Mouse (Mus musculus): ENCODE measurements around the gene Itm2b. TPM values are rescaled to one million over a fixed set of nuclear protein-coding genes. Genes with fewer than 3 reads are reported as not detected.
A peak's percentile ranks its signal among the peaks of the same experiment; 100 is the strongest.

Gene Itm2b
- 848 and 849 TPM in 2 replicates for total RNA-seq (2021)
- long read RNA-seq, experiment 1, transcript Itm2b-201 (6 exons, 1,796 nt), result major isoform, 1,395 of 1,438 reads
- long read RNA-seq, experiment 1, transcript Itm2b-202 (5 exons, 935 nt), result minor isoform, 10 of 1,438 reads
- long read RNA-seq, experiment 1, partial matches to known transcripts, result 22 of 1,438 reads
- long read RNA-seq, experiment 1, other reads (novel, unspliced or antisense), result 11 of 1,438 reads
- long read RNA-seq, experiment 2, transcript Itm2b-202 (5 exons, 935 nt), result minor isoform, 8 of 1,114 reads
- long read RNA-seq, experiment 2, transcript Itm2b-201 (6 exons, 1,796 nt), result major isoform, 1,056 of 1,114 reads
- long read RNA-seq, experiment 2, partial matches to known transcripts, result 32 of 1,114 reads
- long read RNA-seq, experiment 2, other reads (novel, unspliced or antisense), result 18 of 1,114 reads

DNA sequence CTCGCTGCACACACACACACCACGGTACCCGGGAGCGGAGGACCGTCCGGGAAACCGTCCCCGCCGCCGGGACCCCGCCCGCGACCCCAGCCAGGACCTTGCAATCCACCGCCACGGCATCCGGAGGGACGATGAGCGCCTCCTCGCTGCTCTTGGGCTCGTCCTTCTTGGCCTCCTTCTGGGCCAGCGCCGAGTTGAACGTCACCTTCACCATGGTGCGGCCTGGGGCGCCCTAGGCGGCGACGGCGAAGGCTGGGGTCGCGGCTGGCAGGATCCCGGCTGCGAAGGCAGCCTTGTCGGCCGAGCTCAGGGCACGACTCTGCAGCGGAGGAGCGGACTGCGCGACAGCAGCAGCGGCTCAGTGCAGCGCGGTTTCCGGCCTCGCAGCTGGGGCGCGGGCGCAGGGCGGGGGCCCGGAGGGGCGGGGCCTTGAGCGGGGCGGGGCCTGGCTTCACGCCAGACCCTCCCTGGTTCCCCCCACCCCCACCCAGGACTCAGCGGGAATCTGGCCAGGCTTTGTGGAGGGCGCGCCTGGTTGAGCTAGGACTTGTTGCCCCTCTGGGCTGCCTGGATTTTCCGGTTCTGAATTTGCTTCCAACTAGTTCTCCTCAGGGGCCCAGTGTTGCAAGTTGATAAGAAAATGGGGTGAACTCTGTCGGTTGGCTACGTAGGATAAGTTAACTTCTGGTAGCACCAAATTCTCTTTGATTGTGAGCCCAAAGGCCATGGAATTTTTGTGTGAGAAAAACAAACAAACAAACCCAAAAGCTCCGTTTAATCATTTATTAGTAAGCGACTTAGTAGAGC, at the start of gene Itm2b:
Itm2b (minus strand) TSS at position 377 of the 807 bp plus-strand sequence.
- peak; percentile 95 for DNase-seq

DNA sequence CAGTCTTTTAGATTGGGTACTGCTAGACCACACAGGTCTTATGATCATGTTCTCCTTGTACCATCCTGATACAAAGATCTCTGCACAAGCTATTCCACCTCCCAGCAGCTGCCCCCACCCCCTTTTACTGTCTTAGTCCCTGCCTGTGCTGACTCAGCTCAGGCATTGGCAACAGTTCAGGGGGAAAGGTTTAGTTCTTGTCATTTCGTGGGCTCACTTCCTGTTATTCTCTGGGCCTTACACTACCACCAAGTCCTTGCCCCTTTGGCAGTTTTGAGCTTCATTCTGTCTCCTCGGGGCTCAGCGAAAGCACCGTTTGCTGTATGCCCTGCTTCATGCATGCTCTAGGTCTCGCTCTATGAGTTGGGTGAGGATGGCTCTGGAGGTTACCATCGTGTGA, 48.4 kb upstream of the Itm2b start:
- peak; percentile 61 for DNase-seq

GRCm38 (mm10) chr14:73430571-73430970, 45.5 kb upstream of the Itm2b start:
- DNase-seq, result no peak

DNA sequence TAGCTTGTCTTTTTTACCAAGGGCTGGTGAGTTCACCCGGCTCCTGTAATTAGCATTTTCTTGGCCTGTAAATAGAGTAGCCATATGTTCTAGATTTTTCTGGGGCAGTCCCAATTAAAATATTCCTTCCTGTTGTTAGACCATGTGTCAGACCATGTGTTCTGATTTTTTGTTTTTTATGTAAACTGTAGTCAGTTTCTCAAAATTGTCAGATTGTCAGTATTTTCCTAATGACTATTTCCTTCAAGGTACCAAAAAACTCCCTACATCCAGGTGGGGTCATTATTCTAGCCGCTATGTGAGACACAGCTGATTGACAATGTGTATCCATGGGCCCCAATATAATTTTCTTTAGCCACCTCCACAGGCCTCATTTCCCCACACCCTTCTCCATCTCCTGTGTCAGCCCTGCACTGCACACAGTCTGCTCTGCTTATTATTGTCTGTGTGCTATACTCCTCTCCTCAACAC, 40.5 kb upstream of the Itm2b start:
- no peak for DNase-seq

- no peak for DNase-seq
These were observed 39.9 kb upstream of the Itm2b start for GRCm38 (mm10) chr14:73424961-73425360.

DNA sequence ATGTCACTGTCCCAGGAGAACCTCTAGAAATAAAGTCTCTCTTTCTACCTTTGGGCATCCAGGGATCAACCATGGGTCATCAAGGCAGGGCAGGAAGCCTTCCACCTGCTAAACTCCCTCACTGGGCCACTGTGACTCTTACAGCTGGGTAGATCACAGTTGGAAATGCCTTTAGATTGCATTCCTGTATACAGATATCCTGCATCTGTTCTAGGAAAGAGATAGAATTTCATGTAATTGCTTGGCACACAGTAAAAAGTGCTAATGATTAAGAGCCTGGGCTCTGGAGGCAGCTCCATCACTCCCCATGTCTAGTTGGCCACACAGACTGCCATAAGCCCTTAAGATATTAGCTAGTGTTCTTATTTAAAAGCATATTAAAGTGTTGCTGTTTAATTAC, 38.5 kb upstream of the Itm2b start:
- no peak for DNase-seq

- no peak for DNase-seq
These were observed 37.5 kb upstream of the Itm2b start for GRCm38 (mm10) chr14:73422621-73423020.

DNA sequence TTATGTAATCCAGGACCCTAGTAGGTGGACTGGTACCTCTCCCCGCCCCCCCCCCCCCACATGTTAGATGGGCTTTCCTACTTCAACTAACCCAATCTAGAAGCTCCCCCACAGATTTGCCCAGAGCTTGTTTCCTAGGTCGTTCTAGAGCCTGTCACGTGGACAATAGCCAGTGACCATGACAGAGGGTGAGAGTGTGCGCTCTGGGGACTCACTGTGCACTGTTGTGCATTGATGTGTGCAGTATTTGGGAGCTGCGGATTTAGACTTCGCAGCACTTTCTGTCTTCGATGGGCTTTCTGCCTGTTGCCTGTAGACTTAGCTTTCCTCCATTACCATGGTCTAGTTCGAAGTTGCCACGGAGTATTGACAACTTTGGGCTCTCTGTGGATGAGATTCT, 36.5 kb upstream of the Itm2b start:
- no peak for DNase-seq

DNA sequence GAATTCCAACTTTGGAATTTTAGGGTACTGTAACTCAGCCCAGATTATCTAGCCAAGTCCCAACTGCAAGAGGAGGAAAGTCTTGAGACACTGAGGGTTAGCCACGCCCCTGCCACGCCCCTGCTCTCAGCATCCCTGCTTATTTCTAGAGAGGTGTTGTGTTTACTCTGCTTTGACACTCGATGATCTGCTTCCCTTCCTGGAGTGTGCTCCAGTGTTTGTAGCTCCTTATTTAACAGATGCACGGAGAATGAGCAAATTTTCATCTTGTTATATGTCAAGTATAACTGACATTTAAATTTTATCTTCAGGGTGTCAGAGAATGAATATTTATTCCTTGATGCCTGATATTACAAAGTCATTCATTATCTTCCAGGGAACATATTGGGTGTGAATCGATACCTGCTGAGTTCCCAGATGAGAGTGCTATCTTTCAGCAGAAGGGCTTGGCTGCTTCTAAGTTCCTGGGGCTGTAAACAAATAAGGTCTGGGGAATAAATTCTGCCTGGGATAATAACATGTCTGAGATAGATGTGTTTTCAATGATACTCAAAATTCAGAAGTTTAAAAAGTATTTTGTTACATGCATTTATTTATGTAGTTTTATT, 35.2 kb upstream of the Itm2b start:
- no peak for DNase-seq

DNA sequence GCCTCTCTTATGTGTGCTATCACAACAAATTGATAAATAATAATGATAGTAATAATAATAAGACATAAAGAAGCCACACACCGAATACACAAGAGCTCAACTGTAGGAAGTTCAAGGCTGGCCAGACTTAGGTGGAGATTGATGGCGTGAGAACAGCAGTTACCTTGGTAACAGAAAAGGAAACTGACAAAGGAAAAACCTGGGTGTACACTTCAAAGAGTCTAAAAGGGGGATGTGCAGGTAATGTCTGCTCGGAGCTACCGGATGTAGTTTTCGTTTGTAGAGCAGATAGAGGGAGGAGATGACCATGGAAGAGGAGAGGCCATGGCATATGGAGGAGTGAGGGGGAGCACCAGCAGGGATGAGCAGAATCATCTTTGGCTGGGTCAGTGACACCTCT, 31.4 kb upstream of the Itm2b start:
- no peak for DNase-seq

GRCm38 (mm10) chr14:73415376-73416035, 30.4 kb upstream of the Itm2b start:
- DNase-seq, result no peak

GRCm38 (mm10) chr14:73411729-73412128, 26.6 kb upstream of the Itm2b start:
- no peak for DNase-seq

- DNase-seq, result peak; percentile 51
These were observed 25.0 kb upstream of the Itm2b start for GRCm38 (mm10) chr14:73410083-73410482.

DNA sequence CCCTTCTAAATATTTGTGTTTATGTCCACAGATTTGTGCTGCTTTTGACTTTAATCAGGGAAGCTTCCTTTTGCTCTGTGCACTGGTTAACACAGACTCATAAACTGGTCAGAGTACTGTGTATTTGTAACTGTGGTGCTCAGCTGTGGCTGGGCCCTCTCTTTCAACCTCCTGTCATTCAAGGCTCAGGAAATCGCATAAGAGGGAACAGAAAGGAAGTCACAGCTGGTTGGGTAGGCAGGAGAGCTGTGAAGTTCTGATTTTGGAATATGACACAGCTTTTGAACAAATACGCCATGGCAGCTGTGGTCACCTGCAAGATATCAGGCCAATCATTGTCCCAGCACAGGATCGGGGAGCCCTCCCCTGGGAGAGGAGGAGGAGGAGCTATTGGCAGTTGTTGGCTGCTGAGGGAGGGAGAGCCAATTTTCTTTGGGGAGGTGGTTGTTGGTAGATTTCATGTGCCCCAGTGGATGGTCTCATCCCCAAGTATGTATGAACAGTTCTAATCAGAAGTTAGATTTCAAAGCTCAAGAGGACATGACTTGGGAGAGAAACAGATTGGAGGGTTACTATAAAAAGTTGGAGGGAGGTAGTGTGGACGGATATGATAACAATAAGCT, 23.2 kb upstream of the Itm2b start:
- no peak for DNase-seq

DNA sequence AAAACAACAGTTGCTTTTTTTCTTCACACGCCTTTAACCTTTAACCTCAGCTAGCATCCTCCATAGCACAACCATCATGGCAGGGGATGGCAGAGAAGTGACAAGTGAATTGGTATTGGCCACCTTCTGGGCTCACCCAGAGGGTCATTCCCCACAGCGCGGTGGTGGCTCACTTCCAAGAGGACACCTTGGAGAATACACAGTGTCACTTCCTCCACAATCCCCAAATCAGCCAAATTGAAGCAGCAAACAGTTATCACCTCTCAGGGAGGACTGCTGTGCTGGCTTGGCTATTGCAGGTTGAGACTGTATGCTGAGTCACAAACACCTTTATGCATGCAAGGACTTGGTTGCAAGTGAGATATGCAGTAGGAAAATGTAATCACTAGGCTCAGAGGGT, 18.9 kb upstream of the Itm2b start:
- no peak for DNase-seq

DNA sequence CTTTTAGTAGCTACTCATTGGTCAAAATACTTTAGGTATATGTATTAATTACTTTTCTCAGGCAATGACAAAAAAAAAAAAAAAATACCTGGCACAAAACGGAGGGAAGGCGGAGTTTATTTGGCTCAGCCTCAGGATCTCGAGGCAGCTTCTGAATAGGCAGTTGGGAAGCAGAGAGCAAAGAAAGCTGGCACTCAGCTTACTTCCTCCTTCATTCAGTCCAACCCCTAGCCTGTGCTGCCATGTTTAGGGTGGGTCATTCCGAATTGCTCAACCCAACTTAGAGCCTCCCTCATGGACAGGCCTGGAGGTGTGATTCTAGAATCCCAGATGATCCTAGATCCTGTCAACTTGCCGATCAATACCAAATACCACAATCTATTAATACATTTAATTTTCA, 18.3 kb upstream of the Itm2b start:
- no peak for DNase-seq

DNA sequence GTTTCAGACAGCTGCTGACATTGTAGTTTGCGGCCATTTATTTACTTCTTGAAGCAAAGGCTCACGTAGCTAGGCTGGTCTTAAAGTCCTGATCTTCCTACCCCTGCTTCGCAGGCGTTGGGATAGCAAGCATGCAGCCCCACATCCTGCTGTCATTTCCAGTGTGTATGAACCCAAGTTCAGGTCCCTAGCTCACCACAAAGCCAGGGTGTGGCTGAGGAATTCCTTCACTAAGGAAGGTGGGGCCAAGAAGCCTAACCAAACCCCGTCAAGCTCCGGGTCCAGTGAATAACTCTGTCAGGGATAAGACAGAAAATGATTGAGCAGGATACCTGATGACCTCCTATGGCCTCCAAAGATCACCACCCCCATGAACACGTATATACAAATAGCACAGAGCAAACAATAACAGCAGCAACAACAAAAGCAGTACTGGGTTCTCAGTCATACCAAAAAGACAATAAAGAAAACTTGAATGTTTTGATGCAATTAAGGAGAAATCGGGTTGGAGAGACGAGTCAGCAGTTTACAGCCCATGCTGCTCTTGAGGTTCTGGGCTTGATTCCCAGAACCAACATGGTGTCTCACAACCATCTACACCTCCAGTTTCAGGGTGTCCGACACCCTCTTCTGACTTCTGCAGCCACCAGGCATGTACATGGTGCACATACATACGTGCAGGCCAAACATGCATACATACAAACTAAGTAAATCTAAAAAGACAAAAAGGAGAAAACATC, 17.4 kb upstream of the Itm2b start:
- no peak for DNase-seq

DNA sequence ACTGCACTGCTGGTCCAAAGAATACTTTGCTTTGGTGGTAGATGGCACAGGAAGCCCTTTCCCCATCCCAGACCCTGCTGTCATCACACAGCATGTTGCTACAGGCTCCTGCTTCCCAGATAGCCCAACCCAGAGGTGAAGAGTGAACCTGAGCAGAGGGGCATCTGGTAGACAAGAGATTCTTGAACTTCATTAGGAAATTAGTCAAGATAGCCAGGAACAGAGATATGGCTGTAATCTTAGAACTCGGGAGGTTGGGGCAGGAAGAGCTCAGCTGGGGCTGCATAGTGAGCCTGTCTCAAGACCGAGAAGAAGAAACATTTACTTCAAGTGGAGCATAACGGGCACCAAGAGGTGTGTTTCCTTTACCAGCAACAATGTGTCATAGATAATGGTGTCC, 16.3 kb upstream of the Itm2b start:
- no peak for DNase-seq

DNA sequence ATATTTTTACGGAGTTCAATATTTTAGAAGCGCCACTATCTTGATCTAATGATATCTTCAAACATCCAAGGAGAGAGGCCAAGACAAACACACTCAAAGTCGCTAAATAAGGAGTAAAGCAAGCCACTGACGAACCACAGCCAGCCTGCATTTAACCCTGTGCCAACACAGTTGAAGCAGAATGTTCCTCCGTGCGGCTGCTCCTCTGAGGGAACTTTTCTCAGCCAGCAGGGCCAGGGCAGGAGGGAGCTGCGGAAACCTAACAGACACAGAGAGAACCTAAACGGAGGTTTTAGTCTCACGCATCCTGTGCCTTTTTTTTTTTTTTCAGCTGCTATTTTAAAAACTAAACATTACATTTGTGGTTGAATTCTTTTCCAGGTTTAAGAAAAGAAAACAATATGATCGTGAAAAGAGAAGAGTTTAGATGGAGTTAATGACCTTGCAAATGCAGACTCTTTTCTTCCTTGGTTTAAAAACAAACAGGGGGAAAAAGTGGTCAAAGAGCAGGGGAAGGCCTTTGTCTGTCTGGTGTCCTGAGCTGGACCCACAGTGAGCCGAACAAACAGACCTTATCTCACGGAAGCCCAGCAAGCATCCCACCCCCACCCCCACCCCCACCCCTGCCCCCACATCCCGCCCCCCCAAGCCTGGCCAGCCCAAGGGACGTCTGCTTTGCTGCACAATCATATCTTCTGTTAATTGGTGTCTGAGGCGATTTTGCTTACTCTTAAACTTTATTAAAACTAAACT, 15.0 kb upstream of the Itm2b start:
- no peak for DNase-seq

DNA sequence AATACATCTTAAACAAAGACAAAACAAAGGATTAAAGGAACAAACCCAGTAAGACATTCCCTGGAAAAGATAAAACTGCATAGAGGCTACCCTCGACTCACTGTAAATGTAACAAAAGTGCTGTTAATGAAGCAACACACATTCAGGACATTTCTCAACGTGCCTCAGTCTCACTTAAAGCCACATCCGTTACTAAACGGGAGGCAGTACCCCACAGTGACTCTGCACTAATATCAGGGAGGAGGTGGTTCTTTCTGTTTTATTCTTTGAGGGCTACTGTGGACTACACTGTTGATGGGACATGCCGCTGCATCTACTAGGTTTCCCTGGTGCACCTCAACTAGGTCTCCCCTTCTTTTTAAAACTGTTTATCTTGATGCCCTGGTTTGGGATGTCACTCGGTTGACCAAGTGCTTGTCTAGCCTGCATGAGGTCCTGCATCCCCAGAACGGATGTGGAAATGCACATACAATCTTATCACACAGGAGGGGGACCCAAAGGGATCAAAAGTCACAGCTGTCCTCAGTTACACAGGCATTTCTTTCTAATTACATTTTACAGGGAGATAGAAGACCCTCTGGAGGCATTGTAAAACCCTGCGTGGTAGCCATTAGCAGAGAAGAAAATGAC, 13.4 kb upstream of the Itm2b start:
- no peak for DNase-seq
